Comparison of ENCODE assay signal across 34 mouse cellular contexts in genomic region chr8:6583337-6584096, GRCm38 (mm10).
"Had no signal": no experiment of that assay in that cellular context is flagged by ENCODE, and none has a peak within 500 bp of the region (broad histone marks: within the 10 kb centered on the region; RNA-seq: fewer than 3 reads in every experiment).

No protein-coding gene starts in this region.

- H3K9ac ChIP-seq: heart, embryonic 12.5 days; heart, embryonic 13.5 days; heart, embryonic 15.5 days; hindbrain, embryonic 12.5 days; hindbrain, embryonic 13.5 days; hindbrain, embryonic 14.5 days; hindbrain, embryonic 15.5 days; intestine, embryonic 15.5 days; kidney, embryonic 15.5 days had no signal

- H3K4me1 ChIP-seq: heart, embryonic 10.5 days; heart, embryonic 12.5 days; heart, embryonic 13.5 days; heart, embryonic 15.5 days; hindbrain, embryonic 10.5 days; hindbrain, embryonic 12.5 days; hindbrain, embryonic 13.5 days; hindbrain, embryonic 15.5 days; intestine, embryonic 15.5 days; kidney, embryonic 15.5 days had no signal

- DNase-seq: heart, postnatal 10 days; heart, postnatal 14 days; heart, postnatal 36 days; heart, postnatal 4 days; kidney, adult 11 months; kidney, adult 18-20 months; kidney, adult 2 months; kidney, adult 8-10 months; kidney, adult 9 months; kidney, postnatal 10 days; kidney, postnatal 14 days; kidney, postnatal 25 days; kidney, postnatal 36 days; kidney, postnatal 4 days; layer of hippocampus, adult 9-11 months had no signal

- H3K27ac ChIP-seq: heart, embryonic 10.5 days; heart, embryonic 13.5 days; heart, embryonic 15.5 days; hindbrain, embryonic 10.5 days; hindbrain, embryonic 12.5 days; hindbrain, embryonic 13.5 days; hindbrain, embryonic 14.5 days; hindbrain, embryonic 15.5 days; hindbrain, postnatal 0 days; intestine, embryonic 15.5 days; kidney, embryonic 15.5 days; kidney, postnatal 0 days; layer of hippocampus, adult 2 months; left cerebral cortex, adult 2 months had no signal

- H3K36me3 ChIP-seq: heart, embryonic 10.5 days; heart, embryonic 12.5 days; heart, embryonic 13.5 days; heart, embryonic 15.5 days; hindbrain, embryonic 10.5 days; hindbrain, embryonic 12.5 days; hindbrain, embryonic 13.5 days; hindbrain, embryonic 15.5 days; intestine, embryonic 15.5 days; kidney, embryonic 15.5 days had no signal

- H3K9me3 ChIP-seq: heart, embryonic 10.5 days; heart, embryonic 12.5 days; heart, embryonic 13.5 days; heart, embryonic 15.5 days; hindbrain, embryonic 10.5 days; hindbrain, embryonic 12.5 days; hindbrain, embryonic 13.5 days; hindbrain, embryonic 15.5 days; intestine, embryonic 15.5 days; kidney, embryonic 15.5 days had no signal

- H3K27me3 ChIP-seq: heart, embryonic 12.5 days; heart, embryonic 13.5 days; heart, embryonic 15.5 days; hindbrain, embryonic 12.5 days; hindbrain, embryonic 13.5 days; hindbrain, embryonic 15.5 days; intestine, embryonic 15.5 days; kidney, embryonic 15.5 days had no signal

- H3K4me2 ChIP-seq: heart, embryonic 12.5 days; heart, embryonic 13.5 days; heart, embryonic 15.5 days; hindbrain, embryonic 12.5 days; hindbrain, embryonic 13.5 days; hindbrain, embryonic 14.5 days; hindbrain, embryonic 15.5 days; intestine, embryonic 15.5 days; kidney, embryonic 15.5 days had no signal

- ATAC-seq: hindbrain, embryonic 16.5 days; hindbrain, postnatal 0 days; inflammation-experienced regulatory T-cells, adult 6 months; intestine, embryonic 15.5 days; intestine, embryonic 16.5 days; intestine, postnatal 0 days had no signal

- H3K4me3 ChIP-seq: heart, embryonic 10.5 days; heart, embryonic 12.5 days; heart, embryonic 13.5 days; heart, embryonic 15.5 days; hindbrain, embryonic 10.5 days; hindbrain, embryonic 12.5 days; hindbrain, embryonic 13.5 days; hindbrain, embryonic 15.5 days; intestine, embryonic 15.5 days; kidney, embryonic 15.5 days; layer of hippocampus, adult 2 months; left cerebral cortex, adult 2 months had no signal
